Mouse (Mus musculus): ENCODE measurements at regions not wholly inside any gene's neighbourhood (a gene's known extent, or its start where the extent isn't known, plus 50 kb on each side); places are given as distances from the start of the nearest gene placed in this dataset.
"Not testable (repeated sequence)": the region's sequence is repeated elsewhere in the genome, so short reads cannot be mapped to it uniquely, and the experiment has no call there.

DNA sequence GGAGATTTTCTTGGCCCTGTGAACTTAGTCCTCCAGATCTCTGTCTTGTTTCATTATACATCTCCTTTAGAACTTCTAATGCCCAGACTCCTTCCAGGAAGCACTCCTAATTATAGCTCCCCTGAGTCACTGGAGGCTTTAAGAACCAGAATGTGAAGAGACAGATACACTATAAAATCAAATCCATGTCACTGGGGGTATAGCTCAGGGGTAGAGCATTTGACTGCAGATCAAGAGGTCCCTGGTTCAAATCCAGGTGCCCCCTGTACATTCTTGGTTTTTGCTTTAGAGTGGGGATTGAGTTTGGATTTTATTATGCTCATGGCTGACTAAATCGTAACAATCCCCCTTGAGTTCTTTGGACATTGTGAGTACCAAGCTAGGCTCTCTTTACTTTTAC, 62.4 kb upstream of the Acpp start:
- no peak for DNase-seq (ENCODE audit: extremely low read depth, low read depth, low spot score)

DNA sequence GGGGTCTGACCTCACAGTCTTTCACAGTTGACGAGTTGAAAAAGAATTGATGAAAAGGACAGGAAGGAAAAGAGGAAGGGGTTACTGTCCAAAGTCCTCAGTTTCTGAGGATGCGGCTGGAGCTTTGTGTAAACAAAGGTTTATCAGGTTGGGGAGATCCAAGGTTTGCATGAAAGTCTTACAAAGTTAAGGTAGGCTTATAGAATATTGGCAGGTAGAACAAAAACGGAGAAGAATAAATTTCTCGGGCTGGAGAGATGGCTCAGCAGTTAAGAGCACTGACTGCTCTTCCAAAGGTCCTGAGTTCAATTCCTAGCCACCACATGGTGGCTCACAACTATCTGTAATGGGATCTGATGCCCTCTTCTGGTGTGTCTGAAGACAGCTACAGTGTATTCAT, 60.9 kb upstream of the Acpp start:
- DNase-seq (ENCODE audit: extremely low read depth, low read depth, low spot score) = not testable (repeated sequence)

DNA sequence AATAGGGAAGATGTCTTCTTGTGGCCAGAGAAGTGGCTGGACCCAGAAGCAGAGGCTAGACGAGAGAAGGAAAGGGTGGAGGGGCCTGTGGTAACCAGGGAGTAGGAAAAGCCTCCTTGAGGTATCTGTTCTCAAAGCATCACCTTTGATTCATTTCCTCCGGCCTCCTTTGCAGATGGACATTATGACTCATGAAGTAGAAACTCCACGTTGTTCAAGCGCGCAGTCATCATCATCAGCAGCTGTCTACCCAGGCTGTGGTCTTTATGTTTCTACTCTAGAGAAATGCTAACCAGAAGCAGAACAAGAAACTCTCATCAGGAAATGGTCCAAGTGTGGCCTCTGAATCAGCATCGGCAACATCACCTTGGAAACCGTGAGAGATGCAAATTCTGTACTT, 50.3 kb upstream of the Acpp start:
- no peak for DNase-seq (ENCODE audit: extremely low read depth, low read depth, low spot score)

All from fat pad, adult 2 months (tissue).